Mouse (Mus musculus) adrenal gland, postnatal 4 days (tissue): ENCODE measurements around the gene Cldnd2. TPM values are rescaled to one million over a fixed set of nuclear protein-coding genes. Genes with fewer than 3 reads are reported as not detected.

Experiments used
- DNase-seq, 2 experiments: peaks; one replicate each; pipeline ENCODE4 v3.0.0; 2021 to 2022; ENCODE audit warnings: low spot score in 2 of 2, mixed read lengths in 2 of 2
- microRNA-seq: library from miRNA; unstranded; fragments of <30 nt; microRNA quantifications from one replicate; pipeline ENCODE4 v1.2.0, GENCODE M21; 2021
- total RNA-seq, 2 experiments: library from RNA; stranded (reverse); gene quantifications; 2 replicates each; pipeline ENCODE4 v1.2.3; 2021

The Cldnd2 gene
- total RNA-seq, 2 experiments from 2014 or later: not detected

- DNase-seq: no peak
Measured at GRCm38 (mm10) chr7:43490182-43490584, 49.6 kb downstream of the Cldnd2 start.

- no peak for DNase-seq
Measured at GRCm38 (mm10) chr7:43490861-43491260, 50.3 kb downstream of the Cldnd2 start.

Small RNA genes within 50 kb of the gene (microRNA-seq; reads per million reads assigned to microRNA genes)
- gene Mir7051: not detected

Other genes with a start within 250 kb of the Cldnd2 start
- 10 to 100 TPM; 19.0 to 19.5 TPM for gene Zfp715, start 127.5 kb upstream of the Cldnd2 start, total RNA-seq
- gene Siglecf, start 89.4 kb upstream of the Cldnd2 start, total RNA-seq: under 1 TPM in 1 of 2 experiments, not detected in 1; 0.17 TPM
- under 1 TPM; 0.36 to 0.62 TPM for gene Siglecg, start 32.6 kb upstream of the Cldnd2 start, total RNA-seq
- not detected for gene Lim2, start 13.1 kb upstream of the Cldnd2 start, total RNA-seq
- under 1 TPM in 1 of 2 experiments, not detected in 1; 0.68 TPM for gene Nkg7, start 3.7 kb upstream of the Cldnd2 start, total RNA-seq
- 100 to 1,000 TPM; 378 to 458 TPM for gene Etfb, start 3.3 kb downstream of the Cldnd2 start, total RNA-seq
- 1 to 10 TPM; 2.1 to 2.7 TPM for gene Gm45233, start 3.3 kb downstream of the Cldnd2 start, total RNA-seq
- 1 to 10 TPM; 7.0 to 7.2 TPM for gene Vsig10l, start 22.4 kb downstream of the Cldnd2 start, total RNA-seq
- gene Iglon5, start 49.3 kb downstream of the Cldnd2 start, total RNA-seq: 1 to 10 TPM; 3.2 to 3.8 TPM
- not detected for gene 4931406B18Rik, start 65.2 kb downstream of the Cldnd2 start, total RNA-seq
- gene Cd33, start 103.6 kb downstream of the Cldnd2 start, total RNA-seq: 1 to 10 TPM; 3.0 to 4.1 TPM
- 1 to 10 TPM; 3.4 TPM for gene Zfp658, start 121.5 kb downstream of the Cldnd2 start, total RNA-seq
- gene Zfp719, start 138.8 kb downstream of the Cldnd2 start, total RNA-seq: 10 to 100 TPM; 17.6 to 18.9 TPM
- gene Zfp819, start 166.4 kb downstream of the Cldnd2 start, total RNA-seq: under 1 TPM; 0.22 to 0.28 TPM
- gene Ceacam18, start 193.9 kb downstream of the Cldnd2 start, total RNA-seq: under 1 TPM in 1 of 2 experiments, not detected in 1; 0.14 TPM
- 1 to 10 TPM; 2.1 to 2.2 TPM for gene Siglece, start 219.4 kb downstream of the Cldnd2 start, total RNA-seq
- 10 to 100 TPM; 12.0 to 12.6 TPM for gene Ctu1, start 231.2 kb downstream of the Cldnd2 start, total RNA-seq
- gene Klk14, start 249.6 kb downstream of the Cldnd2 start, total RNA-seq: under 1 TPM in 1 of 2 experiments, not detected in 1; 0.31 TPM